Comparison of ENCODE assay signal across 10 mouse cellular contexts in genomic region chr8:8649536-8649935, GRCm38 (mm10). TPM values are rescaled to one million over a fixed set of nuclear protein-coding genes. Genes with fewer than 3 reads are reported as not detected.
DNase-seq lines count a peak whose midpoint lies in the region; ATAC-seq and TF ChIP-seq lines count a peak whose summit lies in the region.
"Had no signal": no experiment of that assay in that cellular context is flagged by ENCODE, and none has a peak within 500 bp of the region (broad histone marks: within the 10 kb centered on the region; RNA-seq: fewer than 3 reads in every experiment).

No protein-coding gene starts in this region.

- H3K27me3 ChIP-seq in lung, embryonic 14.5 days (ENCODE audit: insufficient read depth, low read length) = no peaks in the 10 kb centered on the region
- no peaks in the 10 kb centered on the region for H3K27me3 ChIP-seq in hindbrain, embryonic 15.5 days
- H3K27me3 ChIP-seq in stomach, embryonic 14.5 days (ENCODE audit: control insufficient read depth, insufficient read depth, low read length) = no peaks in the 10 kb centered on the region

- peaks cover 5% of the 10 kb centered on the region; the same call in 1 of the 2 replicates for H3K4me1 ChIP-seq in lung, embryonic 14.5 days (ENCODE audit: insufficient read depth)
- peaks cover 72% of the 10 kb centered on the region for H3K4me1 ChIP-seq in hindbrain, embryonic 15.5 days (replicated peaks)
- peaks cover 49% of the 10 kb centered on the region; the same call in 1 of the 2 replicates for H3K4me1 ChIP-seq in stomach, embryonic 14.5 days (ENCODE audit: control insufficient read depth, insufficient read depth, low read length)

- ATAC-seq in frontal cortex, adult (ENCODE audit: low TSS enrichment) = peak; percentile 46
- no peak for ATAC-seq in lung, embryonic 14.5 days (ENCODE audit: insufficient read depth)
- ATAC-seq in hindbrain, embryonic 15.5 days (ENCODE audit: low FRiP score, low read depth) = peak; percentile 13; the same call in 1 of the 2 replicates
- no peak for ATAC-seq in stomach, embryonic 14.5 days (ENCODE audit: insufficient number of reproducible peaks, insufficient read depth, low FRiP score, low read depth)
- ATAC-seq: midbrain, embryonic 13.5 days had no signal

- H3K4me2 ChIP-seq in lung, embryonic 14.5 days = no peak overlapping the region
- no peak overlapping the region for H3K4me2 ChIP-seq in hindbrain, embryonic 15.5 days
- no peak overlapping the region for H3K4me2 ChIP-seq in stomach, embryonic 14.5 days (replicated peaks; ENCODE audit: low read depth, low read length)
- H3K4me2 ChIP-seq: liver, embryonic 11.5 days; midbrain, embryonic 13.5 days had no signal

- H3K4me3 ChIP-seq in lung, embryonic 14.5 days (ENCODE audit: low read depth, low read length) = no peak overlapping the region
- H3K4me3 ChIP-seq in hindbrain, embryonic 15.5 days = no peak overlapping the region
- no peak overlapping the region for H3K4me3 ChIP-seq in stomach, embryonic 14.5 days (ENCODE audit: low read depth, low read length)
- H3K4me3 ChIP-seq: midbrain, embryonic 13.5 days had no signal

- no peak for TF ChIP-seq CTCF in lung, embryonic 14.5 days (IDR thresholded peaks at IDR 0.05; ENCODE audit: low read depth)

- no peaks in the 10 kb centered on the region for H3K9me3 ChIP-seq in lung, embryonic 14.5 days (ENCODE audit: low read depth, low read length)
- no peaks in the 10 kb centered on the region for H3K9me3 ChIP-seq in hindbrain, embryonic 15.5 days
- H3K9me3 ChIP-seq in stomach, embryonic 14.5 days (ENCODE audit: control insufficient read depth, low read depth, low read length) = no peaks in the 10 kb centered on the region
- H3K9me3 ChIP-seq: midbrain, embryonic 13.5 days had no signal

- H3K36me3 ChIP-seq in lung, embryonic 14.5 days (ENCODE audit: insufficient read depth) = peaks cover 12% of the 10 kb centered on the region
- H3K36me3 ChIP-seq in hindbrain, embryonic 15.5 days = no peaks in the 10 kb centered on the region
- peaks cover 5% of the 10 kb centered on the region; the same call in 1 of the 2 replicates for H3K36me3 ChIP-seq in stomach, embryonic 14.5 days (ENCODE audit: control insufficient read depth, insufficient read depth, low read length)
- H3K36me3 ChIP-seq: midbrain, embryonic 13.5 days had no signal

- H3K9ac ChIP-seq in lung, embryonic 14.5 days = no peak overlapping the region
- H3K9ac ChIP-seq in hindbrain, embryonic 15.5 days = no peak overlapping the region
- no peak overlapping the region for H3K9ac ChIP-seq in stomach, embryonic 14.5 days (replicated peaks; ENCODE audit: low read depth, low read length)
- H3K9ac ChIP-seq: midbrain, embryonic 13.5 days had no signal

- WGBS in lung, embryonic 14.5 days = 79% methylated on average over 3 of the region's 3 CpGs
- WGBS in hindbrain, embryonic 15.5 days = 78% methylated on average over 3 of the region's 3 CpGs
- WGBS in stomach, embryonic 14.5 days = 87% methylated on average over 3 of the region's 3 CpGs

- peak overlapping the region; percentile 13; the same call in 1 of the 2 replicates for H3K27ac ChIP-seq in lung, embryonic 14.5 days (ENCODE audit: low read depth)
- H3K27ac ChIP-seq in hindbrain, embryonic 15.5 days (replicated peaks) = peak overlapping the region; percentile 36; the same call in 1 of the 2 replicates
- peak overlapping the region; percentile 34; the same call in 1 of the 2 replicates for H3K27ac ChIP-seq in stomach, embryonic 14.5 days (ENCODE audit: low read length)
- H3K27ac ChIP-seq: midbrain, embryonic 13.5 days had no signal

- no peak for DNase-seq in frontal cortex, adult 2 months (ENCODE audit: extremely low spot score in 1 of 2, low spot score in 1 of 2)
- no peak for DNase-seq in lung, embryonic 14.5 days
- no peak for DNase-seq in lung, postnatal 10 days
- DNase-seq in spleen, postnatal 14 days (ENCODE audit: low spot score in 2 of 2) = no peak
- no peak for DNase-seq in cerebellum, adult 18-20 months

RNA-seq across cellular contexts. Expression of gene Efnb2, which starts 11.5 kb away (rescaled TPM):
- polyA plus RNA-seq in frontal cortex, adult 2 months (2012; rRNA removed) = 26.4 and 41.4 TPM in 2 replicates
- 33.9 and 38.4 TPM in 2 replicates for polyA plus RNA-seq in lung, embryonic 14.5 days (2014; fragmentation: Nextera tagmentation; extraction: Ambion mirVana)
- polyA plus RNA-seq in hindbrain, embryonic 15.5 days (2015; fragmentation: Nextera tagmentation; extraction: Ambion mirVana) = 17.8 and 21.5 TPM in 2 replicates
- 28.6 and 30.4 TPM in 2 replicates for polyA plus RNA-seq in stomach, embryonic 14.5 days (2014; fragmentation: Nextera tagmentation; extraction: Ambion mirVana)

RNA-seq across cellular contexts. Expression of gene Arglu1, which starts 40.8 kb away (rescaled TPM):
- 168 and 212 TPM in 2 replicates for polyA plus RNA-seq in frontal cortex, adult 2 months (2012; rRNA removed)
- 159 and 164 TPM in 2 replicates for polyA plus RNA-seq in lung, embryonic 14.5 days (2014; fragmentation: Nextera tagmentation; extraction: Ambion mirVana)
- polyA plus RNA-seq in hindbrain, embryonic 15.5 days (2015; fragmentation: Nextera tagmentation; extraction: Ambion mirVana) = 149 and 154 TPM in 2 replicates
- polyA plus RNA-seq in stomach, embryonic 14.5 days (2014; fragmentation: Nextera tagmentation; extraction: Ambion mirVana) = 151 and 156 TPM in 2 replicates

Comparison
In these comparisons a context has a peak if more than half of its experiments do, and no peak if none do; other contexts are left out.
1. ATAC-seq: peak in frontal cortex, adult (single experiment) and hindbrain, embryonic 15.5 days (single experiment); none in lung, embryonic 14.5 days (single experiment) and stomach, embryonic 14.5 days (single experiment).
2. Peak in every context shown above with its lines, with median percentiles within 50 percentile points of each other: H3K27ac ChIP-seq.